8 mouse cellular contexts compared by ENCODE assay signal in the genomic region with DNA sequence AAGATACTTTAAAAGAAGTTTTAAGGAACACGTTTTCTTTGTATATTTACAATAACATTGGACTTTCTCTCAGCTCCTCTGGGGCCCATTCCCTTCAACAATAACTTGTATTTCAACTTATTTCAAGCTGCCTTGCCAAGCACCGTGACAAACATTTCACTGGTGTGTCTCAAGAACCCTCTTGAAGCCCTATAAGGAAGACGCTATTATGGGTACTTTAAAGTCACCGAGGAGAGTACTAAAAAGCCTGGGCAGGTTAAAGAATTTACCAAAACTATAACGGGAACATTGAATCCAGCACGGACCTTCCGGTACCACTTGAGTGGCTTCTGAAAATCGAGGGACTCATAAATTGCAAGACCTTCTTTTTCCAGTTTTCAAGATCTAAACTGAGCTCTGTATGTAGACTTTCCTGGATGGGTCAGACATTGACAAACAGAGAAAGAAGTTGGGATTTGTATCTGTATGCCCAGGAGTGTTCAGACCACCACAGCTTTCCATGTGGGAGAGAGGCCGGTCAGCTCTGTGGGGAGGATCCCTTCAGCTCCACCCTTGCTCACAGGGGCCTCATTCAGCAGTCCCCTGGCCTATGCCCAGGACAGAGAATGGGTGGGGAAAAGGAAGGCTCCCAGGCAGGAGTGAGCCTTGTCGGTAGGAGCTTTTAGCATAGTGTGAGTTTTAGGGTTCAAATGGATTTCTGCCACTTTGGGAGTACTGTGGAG. TPM values are rescaled to one million over a fixed set of nuclear protein-coding genes. Genes with fewer than 3 reads are reported as not detected.
DNase-seq lines count a peak whose midpoint lies in the region; ATAC-seq and TF ChIP-seq lines count a peak whose summit lies in the region.

No protein-coding gene starts in this region.

- ATAC-seq in forebrain, embryonic 16.5 days, result no peak
- ATAC-seq in intestine, embryonic 16.5 days, result no peak
- ATAC-seq in midbrain, embryonic 13.5 days, result no peak

- no peak for TF ChIP-seq CTCF in left cerebral cortex, adult 2 months (IDR thresholded peaks at IDR 0.05)

- DNase-seq in left cerebral cortex, adult 2 months (ENCODE audit: extremely low spot score in 1 of 2, low spot score in 2 of 2), result no peak
- no peak for DNase-seq in left cerebral cortex, postnatal 14 days (ENCODE audit: low spot score in 2 of 2)
- no peak for DNase-seq in right cerebral cortex, postnatal 10 days (ENCODE audit: low spot score in 2 of 2)
- no peak for DNase-seq in layer of hippocampus, adult 9-10 months (ENCODE audit: low spot score)
- DNase-seq in layer of hippocampus, adult 18-20 months (ENCODE audit: low spot score in 2 of 2), result no peak

- WGBS in forebrain, embryonic 16.5 days, result 49% methylated on average over 10 of the region's 10 CpGs
- 44% methylated on average over 10 of the region's 10 CpGs for WGBS in intestine, embryonic 16.5 days
- whole genome bisulfite sequencing in midbrain, embryonic 13.5 days, result 48% methylated on average over 10 of the region's 10 CpGs

- intact Hi-C loops in left cerebral cortex, adult 2 months (cut with DNase I), result no loop called here
- intact Hi-C loops in left cerebral cortex, postnatal 14 days (cut with DNase I), result no loop called here

- H3K36me3 ChIP-seq in forebrain, embryonic 16.5 days (ENCODE audit: control insufficient read depth, insufficient read depth), result no peaks in the 10 kb centered on the region
- H3K36me3 ChIP-seq in intestine, embryonic 16.5 days (ENCODE audit: control insufficient read depth, insufficient read depth, low read length), result 0 out of 2 replicates have a peak, but pooled peaks cover 3% of the 10 kb centered on the region
- H3K36me3 ChIP-seq in midbrain, embryonic 13.5 days, result no peaks in the 10 kb centered on the region

- peak overlapping the region; percentile 64 for H3K4me3 ChIP-seq in left cerebral cortex, adult 2 months
- H3K4me3 ChIP-seq in forebrain, embryonic 16.5 days (replicated peaks; ENCODE audit: low read length), result no peak overlapping the region; the same call in 1 of the 2 replicates
- H3K4me3 ChIP-seq in intestine, embryonic 16.5 days (ENCODE audit: low read length), result peak overlapping the region; percentile 72
- peak overlapping the region; percentile 59 for H3K4me3 ChIP-seq in midbrain, embryonic 13.5 days (replicated peaks)

- no peak overlapping the region; the same call in 1 of the 2 replicates for H3K9ac ChIP-seq in forebrain, embryonic 16.5 days (replicated peaks; ENCODE audit: low read depth, low read length)
- H3K9ac ChIP-seq in intestine, embryonic 16.5 days (ENCODE audit: low read depth, low read length), result peak overlapping the region; percentile 46
- H3K9ac ChIP-seq in midbrain, embryonic 13.5 days (replicated peaks), result no peak overlapping the region

- no peaks in the 10 kb centered on the region for H3K9me3 ChIP-seq in forebrain, embryonic 16.5 days (ENCODE audit: control insufficient read depth, low read length)
- no peaks in the 10 kb centered on the region for H3K9me3 ChIP-seq in intestine, embryonic 16.5 days (ENCODE audit: control insufficient read depth, low read length)
- H3K9me3 ChIP-seq in midbrain, embryonic 13.5 days, result no peaks in the 10 kb centered on the region

- H3K27ac ChIP-seq in left cerebral cortex, adult 2 months, result peak overlapping the region; percentile 85
- no peak overlapping the region for H3K27ac ChIP-seq in forebrain, embryonic 16.5 days (ENCODE audit: low read length)
- H3K27ac ChIP-seq in intestine, embryonic 16.5 days (ENCODE audit: low read length), result peak overlapping the region; percentile 75
- no peak overlapping the region for H3K27ac ChIP-seq in midbrain, embryonic 13.5 days

- no peaks in the 10 kb centered on the region for H3K27me3 ChIP-seq in forebrain, embryonic 16.5 days (replicated peaks; ENCODE audit: control insufficient read depth, insufficient read depth, low read length)
- H3K27me3 ChIP-seq in intestine, embryonic 16.5 days (replicated peaks; ENCODE audit: control insufficient read depth, insufficient read depth, low read length), result no peaks in the 10 kb centered on the region
- no peaks in the 10 kb centered on the region for H3K27me3 ChIP-seq in midbrain, embryonic 13.5 days

- H3K4me1 ChIP-seq in forebrain, embryonic 16.5 days (replicated peaks; ENCODE audit: control insufficient read depth, insufficient read depth, low read length), result peaks cover 13% of the 10 kb centered on the region
- H3K4me1 ChIP-seq in intestine, embryonic 16.5 days (ENCODE audit: control insufficient read depth, insufficient read depth, low read length), result peaks cover 7% of the 10 kb centered on the region; the same call in 1 of the 2 replicates
- H3K4me1 ChIP-seq in midbrain, embryonic 13.5 days (replicated peaks), result peaks cover 11% of the 10 kb centered on the region; the same call in 1 of the 2 replicates

- peak overlapping the region; percentile 86 for H3K4me2 ChIP-seq in forebrain, embryonic 16.5 days (ENCODE audit: low read length)
- H3K4me2 ChIP-seq in intestine, embryonic 16.5 days (ENCODE audit: low read depth, low read length), result peak overlapping the region; percentile 67
- H3K4me2 ChIP-seq in midbrain, embryonic 13.5 days (replicated peaks), result peak overlapping the region; percentile 88

RNA-seq across cellular contexts. Expression of a gene that starts 1.1 kb away (rescaled TPM):
- total RNA-seq in left cerebral cortex, adult 2 months (2021), result 1 to 10 TPM; 4.1 to 4.8 TPM
- 1 to 10 TPM; 2.5 to 4.0 TPM for total RNA-seq in left cerebral cortex, postnatal 14 days (2021)
- polyA plus RNA-seq in forebrain, embryonic 16.5 days (2015; fragmentation: Nextera tagmentation; extraction: Ambion mirVana), result 17.6 and 18.9 TPM in 2 replicates
- 28.8 and 30.5 TPM in 2 replicates for polyA plus RNA-seq in intestine, embryonic 16.5 days (2015; fragmentation: Nextera tagmentation; extraction: Ambion mirVana)
- 25.1 and 26.8 TPM in 2 replicates for polyA plus RNA-seq in midbrain, embryonic 13.5 days (2015; fragmentation: Nextera tagmentation; extraction: Ambion mirVana)
- 1 to 10 TPM; 6.1 to 6.2 TPM for total RNA-seq in layer of hippocampus, adult 18-20 months (2021)

RNA-seq across cellular contexts. Expression of a gene that starts 1.5 kb away (rescaled TPM):
- 10 to 100 TPM; 50.6 to 52.2 TPM for total RNA-seq in left cerebral cortex, adult 2 months (2021)
- 10 to 100 TPM; 40.5 to 44.9 TPM for total RNA-seq in left cerebral cortex, postnatal 14 days (2021)
- 43.7 and 46.0 TPM in 2 replicates for polyA plus RNA-seq in forebrain, embryonic 16.5 days (2015; fragmentation: Nextera tagmentation; extraction: Ambion mirVana)
- polyA plus RNA-seq in intestine, embryonic 16.5 days (2015; fragmentation: Nextera tagmentation; extraction: Ambion mirVana), result 258 and 271 TPM in 2 replicates
- 43.2 and 46.8 TPM in 2 replicates for polyA plus RNA-seq in midbrain, embryonic 13.5 days (2015; fragmentation: Nextera tagmentation; extraction: Ambion mirVana)
- 10 to 100 TPM; 65.0 to 67.9 TPM for total RNA-seq in layer of hippocampus, adult 18-20 months (2021)

Comparison
In these comparisons a context has a peak if more than half of its experiments do, and no peak if none do; other contexts are left out.
1. H3K27ac ChIP-seq: peak in left cerebral cortex, adult 2 months (single experiment) and intestine, embryonic 16.5 days (single experiment); none in forebrain, embryonic 16.5 days (single experiment) and midbrain, embryonic 13.5 days (single experiment).
2. Peak in every context shown above with its lines, with median percentiles within 50 percentile points of each other: H3K4me2 ChIP-seq.